Mouse (Mus musculus): Measurements from ENCODE around the gene Ubac1.

Gene Ubac1

GRCm38 (mm10) chr2:25969319-25969718 is 52.2 kb downstream of the Ubac1 start:
- DNase-seq (ENCODE audit: low spot score) = no peak

- no peak for DNase-seq (ENCODE audit: low spot score)
These were observed 72.3 kb downstream of the Ubac1 start for GRCm38 (mm10) chr2:25949291-25949690.

Measured in MN1 (cell line).